Mouse (Mus musculus) liver, embryonic 16.5 days (tissue): ENCODE results near the gene Iqce. TPM values are rescaled to one million over a fixed set of nuclear protein-coding genes. Genes with fewer than 3 reads are reported as not detected.

Experiments
- polyA plus RNA-seq: library from polyadenylated mRNA; unstranded; fragments of >200 nt; fragmentation: Nextera tagmentation; extraction: Ambion mirVana; gene quantifications from 2 replicates; pipeline ENCODE4 v1.2.1, GENCODE M21; 2015

Iqce gene
- polyA plus RNA-seq, 1 experiment from 2014 or later: 5.2 TPM

Other genes starting within 250 kb of the Iqce start
- gene Chst12, start 196.8 kb downstream of the Iqce start, polyA plus RNA-seq: 8.6 and 8.7 TPM in 2 replicates
- 0.59 and 1.2 TPM in 2 replicates for gene Grifin, start 137.3 kb downstream of the Iqce start, polyA plus RNA-seq
- gene Lfng, start 95.1 kb downstream of the Iqce start, polyA plus RNA-seq: 8.3 and 9.7 TPM in 2 replicates
- 4.5 and 5.6 TPM in 2 replicates for gene Ttyh3, start 53.3 kb downstream of the Iqce start, polyA plus RNA-seq
- gene Brat1, start 2.6 kb upstream of the Iqce start, polyA plus RNA-seq: 7.2 and 7.8 TPM in 2 replicates
- 1.8 TPM in 2 replicates for gene Amz1, start 21.7 kb upstream of the Iqce start, polyA plus RNA-seq
- 1.9 and 2.4 TPM in 2 replicates for gene Gna12, start 128.1 kb upstream of the Iqce start, polyA plus RNA-seq